Mouse (Mus musculus) neural tube, embryonic 12.5 days (tissue): Measurements from ENCODE around the gene Rhbdf2. TPM values are rescaled to one million over a fixed set of nuclear protein-coding genes. Genes with fewer than 3 reads are reported as not detected.

Source experiments
- ATAC-seq: fragments of 200-750 bp; cut with Nextera tagmentation; 2 replicates; pipeline ENCODE4 v1.8.0; 2017; ENCODE audit warnings: low read depth, mild to moderate bottlenecking, moderate TSS enrichment, moderate library complexity; ENCODE audit not compliant: low FRiP score
- H3K27ac ChIP-seq: fragments of 300-500 bp; sonication (generic); 2 replicates; pipeline ENCODE4 v1.5.1; 2016
- H3K27me3 ChIP-seq: fragments of 300-500 bp; sonication (generic); replicated peaks from 2 replicates; pipeline ENCODE4 v1.6.1; 2016; ENCODE audit warnings: mild to moderate bottlenecking
- H3K36me3 ChIP-seq: fragments of 300-500 bp; sonication (generic); 2 replicates; pipeline ENCODE4 v1.6.1; 2016; ENCODE audit warnings: mild to moderate bottlenecking
- H3K4me1 ChIP-seq: fragments of 300-500 bp; sonication (generic); 2 replicates; pipeline ENCODE4 v1.6.1; 2016
- H3K4me2 ChIP-seq: fragments of 300-500 bp; sonication (generic); replicated peaks from 2 replicates; pipeline ENCODE4 v1.6.1; 2016; ENCODE audit warnings: mild to moderate bottlenecking
- H3K4me3 ChIP-seq: fragments of 300-500 bp; sonication (generic); 2 replicates; pipeline ENCODE4 v1.5.1; 2016
- H3K9ac ChIP-seq: fragments of 300-500 bp; sonication (generic); 2 replicates; pipeline ENCODE4 v1.6.1; 2016; ENCODE audit warnings: mild to moderate bottlenecking
- H3K9me3 ChIP-seq: fragments of 300-500 bp; sonication (generic); 2 replicates; pipeline ENCODE4 v1.6.1; 2016; ENCODE audit warnings: mild to moderate bottlenecking
- WGBS: fragments of 180-500 bp; shearing (Covaris S2); methylation state at CpG from one replicate; pipeline ENCODE4 v1.1.7; 2016; 5-methylcytosine and 5-hydroxymethylcytosine counted together
- polyA plus RNA-seq: library from polyadenylated mRNA; unstranded; fragments of >200 nt; fragmentation: Nextera tagmentation; extraction: Ambion mirVana; gene quantifications from 2 replicates; pipeline ENCODE4 v1.2.1, GENCODE M21; 2016

The Rhbdf2 gene
- polyA plus RNA-seq, 1 experiment from 2014 or later = 6.5 TPM

GRCm38 (mm10) chr11:116548780-116549179 is 78.0 kb downstream of the Rhbdf2 start:
- 95% methylated on average over 9 of the region's 9 CpGs for WGBS
- peaks cover 36% of the 10 kb centered on the region for H3K36me3 ChIP-seq
- peaks cover 18% of the 10 kb centered on the region; the same call in 1 of the 2 replicates for H3K4me1 ChIP-seq

More at GRCm38 (mm10) chr11:116548780-116549179, 78.0 kb downstream of the Rhbdf2 start:
- no peak overlapping the region for H3K4me3 ChIP-seq
- H3K9me3 ChIP-seq = no peaks in the 10 kb centered on the region
- H3K27me3 ChIP-seq = no peaks in the 10 kb centered on the region
- H3K4me2 ChIP-seq = no peak overlapping the region
- H3K27ac ChIP-seq = no peak overlapping the region
- ATAC-seq = no peak
- H3K9ac ChIP-seq = no peak overlapping the region

Other genes with a start within 250 kb of the Rhbdf2 start
- 54.3 and 62.8 TPM in 2 replicates for gene Rnf157, start 214.0 kb downstream of the Rhbdf2 start, polyA plus RNA-seq
- 53.8 and 72.3 TPM in 2 replicates for gene Ubald2, start 192.9 kb downstream of the Rhbdf2 start, polyA plus RNA-seq
- gene Qrich2, start 160.8 kb downstream of the Rhbdf2 start, polyA plus RNA-seq = not detected in 2 replicates
- 199 and 200 TPM in 2 replicates for gene Prpsap1, start 132.8 kb downstream of the Rhbdf2 start, polyA plus RNA-seq
- 7.6 and 9.3 TPM in 2 replicates for gene Sphk1, start 96.1 kb downstream of the Rhbdf2 start, polyA plus RNA-seq
- gene Ube2o, start 45.6 kb downstream of the Rhbdf2 start, polyA plus RNA-seq = 34.3 and 37.6 TPM in 2 replicates
- not detected in 2 replicates for gene Aanat, start 40.6 kb downstream of the Rhbdf2 start, polyA plus RNA-seq
- gene Prcd, start 26.5 kb upstream of the Rhbdf2 start, polyA plus RNA-seq = 0.39 and 0.79 TPM in 2 replicates
- gene Cygb, start 27.3 kb upstream of the Rhbdf2 start, polyA plus RNA-seq = 6.7 and 6.9 TPM in 2 replicates
- gene St6galnac1, start 148.5 kb upstream of the Rhbdf2 start, polyA plus RNA-seq = 0.08 TPM in 1 of 2 replicates, not detected in the other
- gene Mxra7, start 201.0 kb upstream of the Rhbdf2 start, polyA plus RNA-seq = 91.2 and 110 TPM in 2 replicates
- gene Mettl23, start 216.3 kb upstream of the Rhbdf2 start, polyA plus RNA-seq = 63.7 and 64.0 TPM in 2 replicates
- gene Jmjd6, start 216.4 kb upstream of the Rhbdf2 start, polyA plus RNA-seq = 92.0 and 94.4 TPM in 2 replicates
- 48.2 and 49.3 TPM in 2 replicates for gene Mfsd11, start 225.4 kb upstream of the Rhbdf2 start, polyA plus RNA-seq
- gene Srsf2, start 226.1 kb upstream of the Rhbdf2 start, polyA plus RNA-seq = 791 and 816 TPM in 2 replicates